Mouse (Mus musculus) intestine, embryonic 14.5 days (tissue): ENCODE measurements at regions not wholly inside any gene's neighbourhood (a gene's known extent, or its start where the extent isn't known, plus 50 kb on each side); places are given as distances from the start of the nearest gene placed in this dataset.
A peak's percentile ranks its signal among the peaks of the same experiment; 100 is the strongest.

Source experiments
- ATAC-seq: fragments of 200-750 bp; cut with Nextera tagmentation; replicated peaks from 2 replicates; pipeline ENCODE4 v1.8.0; 2017; ENCODE audit warnings: low read depth, moderate number of reproducible peaks, moderate TSS enrichment, moderate library complexity; ENCODE audit not compliant: low FRiP score, low TSS enrichment
- DNase-seq: peaks from one replicate; pipeline ENCODE4 v3.0.0-alpha.2; 2018; ENCODE audit warnings: low spot score
- H3K27ac ChIP-seq: fragments of 300-500 bp; sonication (generic); 2 replicates; pipeline ENCODE4 v1.5.1; 2014; ENCODE audit warnings: low read depth, mild to moderate bottlenecking, control low read depth
- H3K27me3 ChIP-seq: fragments of 300-500 bp; sonication (generic); replicated peaks from 2 replicates; pipeline ENCODE4 v1.6.1; 2014; ENCODE audit warnings: low read length, control low read depth; ENCODE audit not compliant: control insufficient read depth, insufficient read depth
- H3K36me3 ChIP-seq: fragments of 300-500 bp; sonication (generic); 2 replicates; pipeline ENCODE4 v1.6.1; 2014; ENCODE audit warnings: low read length, control low read depth; ENCODE audit not compliant: control insufficient read depth, insufficient read depth
- H3K4me1 ChIP-seq: fragments of 300-500 bp; sonication (generic); replicated peaks from 2 replicates; pipeline ENCODE4 v1.6.1; 2014; ENCODE audit warnings: low read length, control low read depth, mixed read lengths; ENCODE audit not compliant: control insufficient read depth, insufficient read depth
- H3K4me2 ChIP-seq: fragments of 300-500 bp; sonication (generic); 2 replicates; pipeline ENCODE4 v1.6.1; 2014; ENCODE audit warnings: low read length
- H3K4me3 ChIP-seq: fragments of 300-500 bp; sonication (generic); 2 replicates; pipeline ENCODE4 v1.5.1; 2014; ENCODE audit warnings: low read depth, low read length, control low read depth, mixed read lengths
- H3K9ac ChIP-seq: fragments of 300-500 bp; sonication (generic); 2 replicates; pipeline ENCODE4 v1.6.1; 2014; ENCODE audit warnings: mild to moderate bottlenecking, low read length
- H3K9me3 ChIP-seq: fragments of 300-500 bp; sonication (generic); 2 replicates; pipeline ENCODE4 v1.6.1; 2016; ENCODE audit warnings: low read length, control low read depth; ENCODE audit not compliant: control insufficient read depth
- WGBS: fragments of 180-500 bp; shearing (Covaris S2); extraction: QIAGEN DNeasy Blood & Tissue Kit; methylation state at CpG from one replicate; pipeline ENCODE4 v1.1.7; 2014; 5-methylcytosine and 5-hydroxymethylcytosine counted together

DNA sequence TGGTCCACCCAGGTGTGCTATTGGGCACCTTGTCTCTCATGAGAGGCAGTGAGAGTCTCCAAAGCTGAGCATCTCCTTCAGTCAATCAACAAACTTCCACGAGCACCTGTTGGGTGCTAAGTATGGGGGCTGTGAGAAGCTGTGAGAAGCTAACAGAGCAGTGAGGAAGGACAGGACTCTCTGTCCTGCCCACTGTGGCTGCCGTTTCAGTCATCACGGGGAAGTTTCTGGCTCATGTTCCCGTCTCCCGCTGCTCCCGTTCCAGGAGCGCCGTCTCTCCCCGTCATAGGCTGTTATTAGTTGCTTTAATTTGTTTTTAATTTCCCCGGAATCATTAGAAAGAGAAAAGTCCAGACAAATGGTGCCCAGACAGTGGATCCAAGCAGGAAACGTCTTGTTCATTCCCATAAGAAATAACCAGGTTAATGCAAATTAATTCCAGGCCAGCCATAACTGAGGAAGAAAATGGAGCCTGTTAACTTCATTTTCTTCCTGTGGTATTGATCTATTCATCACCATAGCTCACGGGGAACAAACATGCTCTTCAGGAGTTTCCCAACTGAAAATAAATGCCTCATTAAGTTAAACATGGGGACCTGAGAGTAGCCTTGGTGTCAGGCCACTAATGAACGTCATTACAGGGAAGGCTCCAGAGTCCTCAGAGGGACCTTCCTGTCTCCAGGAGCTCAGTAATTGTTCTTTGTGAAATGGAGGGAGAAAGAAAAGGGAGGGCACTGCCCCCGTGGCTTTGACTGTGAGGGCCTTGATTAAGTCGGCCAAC lies 70.3 kb downstream of the Matn1 start:
- H3K9me3 ChIP-seq, result no peaks in the 10 kb centered on the region
- 66% methylated on average over 15 of the region's 15 CpGs for WGBS
- no peak for DNase-seq
- H3K4me2 ChIP-seq, result no peak overlapping the region
- H3K4me3 ChIP-seq, result no peak overlapping the region
- no peak for ATAC-seq
- H3K27ac ChIP-seq, result no peak overlapping the region
- H3K36me3 ChIP-seq, result no peaks in the 10 kb centered on the region
- no peak overlapping the region for H3K9ac ChIP-seq
- H3K27me3 ChIP-seq, result no peaks in the 10 kb centered on the region
- H3K4me1 ChIP-seq, result no peaks in the 10 kb centered on the region

DNA sequence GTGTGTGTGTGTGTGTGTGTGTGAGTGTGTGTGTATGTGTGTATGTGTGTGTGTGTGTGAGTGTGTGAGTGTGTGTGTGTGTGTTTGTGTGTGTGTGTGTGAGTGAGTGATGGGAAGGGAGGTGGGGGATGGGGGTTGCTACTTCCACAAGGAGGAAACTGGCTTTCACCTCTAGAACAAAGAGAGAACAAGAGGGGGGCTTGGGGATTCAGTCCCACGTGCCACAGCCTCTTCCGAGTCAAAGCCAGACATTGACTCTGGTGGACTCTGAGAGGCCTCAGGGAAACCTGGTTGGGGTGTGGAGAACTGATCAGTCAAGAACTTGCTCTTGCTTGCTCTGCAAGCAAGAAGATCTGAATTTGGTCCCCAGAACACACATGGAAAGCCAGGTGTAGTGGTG lies 71.0 kb downstream of the Matn1 start:
- ATAC-seq, result no peak
- Histone ChIP-seq H3K27ac (no peak overlapping the region), H3K4me2 (no peak overlapping the region), H3K27me3 (no peaks in the 10 kb centered on the region), H3K4me3 (no peak overlapping the region), H3K9me3 (no peaks in the 10 kb centered on the region), H3K9ac (no peak overlapping the region), H3K36me3 (no peaks in the 10 kb centered on the region), H3K4me1 (no peaks in the 10 kb centered on the region)
- DNase-seq, result no peak
- WGBS, result 74% methylated on average over 2 of the region's 2 CpGs

- no peak overlapping the region for H3K27ac ChIP-seq
- no peak overlapping the region for H3K9ac ChIP-seq
- H3K9me3 ChIP-seq, result no peaks in the 10 kb centered on the region
- no peaks in the 10 kb centered on the region for H3K4me1 ChIP-seq
- no peak for ATAC-seq
- H3K36me3 ChIP-seq, result no peaks in the 10 kb centered on the region
- no peak for DNase-seq
- WGBS, result 45% methylated on average over 6 of the region's 6 CpGs
- no peak overlapping the region for H3K4me2 ChIP-seq
- H3K27me3 ChIP-seq, result no peaks in the 10 kb centered on the region
- no peak overlapping the region for H3K4me3 ChIP-seq
These were observed 79.4 kb downstream of the Matn1 start for GRCm38 (mm10) chr4:131023601-131024000.

GRCm38 (mm10) chr4:131036292-131036691 lies 92.1 kb downstream of the Matn1 start:
- no peak for ATAC-seq
- no peaks in the 10 kb centered on the region for H3K36me3 ChIP-seq
- no peaks in the 10 kb centered on the region for H3K27me3 ChIP-seq
- 88% methylated on average over 11 of the region's 11 CpGs for WGBS
- H3K4me2 ChIP-seq, result no peak overlapping the region
- no peaks in the 10 kb centered on the region for H3K9me3 ChIP-seq
- DNase-seq, result no peak
- H3K9ac ChIP-seq, result no peak overlapping the region
- no peak overlapping the region for H3K4me3 ChIP-seq
- H3K27ac ChIP-seq, result no peak overlapping the region
- H3K4me1 ChIP-seq, result no peaks in the 10 kb centered on the region

- DNase-seq (no peak), ATAC-seq (peak; percentile 53; the same call in 1 of the 2 replicates)
- Histone ChIP-seq H3K4me3 (no peak overlapping the region), H3K9me3 (no peaks in the 10 kb centered on the region), H3K4me1 (no peaks in the 10 kb centered on the region), H3K9ac (no peak overlapping the region), H3K27ac (no peak overlapping the region), H3K27me3 (no peaks in the 10 kb centered on the region), H3K4me2 (no peak overlapping the region), H3K36me3 (no peaks in the 10 kb centered on the region)
- 8% methylated on average over 6 of the region's 6 CpGs for WGBS
These were observed 93.0 kb downstream of the Matn1 start for GRCm38 (mm10) chr4:131037179-131037578.

DNA sequence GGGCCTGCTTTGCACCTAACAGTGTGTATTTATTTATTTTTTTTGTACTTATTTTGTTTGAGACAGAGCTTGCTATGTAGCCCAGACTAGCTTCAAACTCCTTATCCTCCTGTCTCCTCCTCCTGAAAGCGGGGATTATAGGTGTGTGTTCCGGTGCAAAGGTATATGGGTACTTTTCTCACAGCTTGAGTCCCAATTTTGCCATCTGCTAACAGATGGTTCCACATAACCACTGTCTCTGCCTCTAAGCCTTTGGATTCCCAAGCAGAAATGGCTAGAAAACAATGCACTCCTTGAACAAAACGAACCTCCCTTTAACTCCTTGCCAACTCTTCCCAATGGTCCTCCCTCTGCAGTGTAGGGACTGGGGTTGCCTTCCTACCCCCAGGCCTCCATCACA lies 95.5 kb downstream of the Matn1 start:
- H3K4me3 ChIP-seq, result no peak overlapping the region
- no peaks in the 10 kb centered on the region for H3K4me1 ChIP-seq
- H3K36me3 ChIP-seq, result no peaks in the 10 kb centered on the region
- H3K27me3 ChIP-seq, result no peaks in the 10 kb centered on the region
- ATAC-seq (no peak), DNase-seq (no peak)
- no peak overlapping the region for H3K27ac ChIP-seq
- WGBS, result 80% methylated on average over 3 of the region's 3 CpGs
- no peaks in the 10 kb centered on the region for H3K9me3 ChIP-seq
- H3K4me2 ChIP-seq, result no peak overlapping the region
- H3K9ac ChIP-seq, result no peak overlapping the region

- 53% methylated on average over 2 of the region's 2 CpGs for WGBS
- no peak overlapping the region for H3K9ac ChIP-seq
- no peaks in the 10 kb centered on the region for H3K4me1 ChIP-seq
- no peak overlapping the region for H3K27ac ChIP-seq
- no peaks in the 10 kb centered on the region for H3K9me3 ChIP-seq
- no peak overlapping the region for H3K4me2 ChIP-seq
- no peak overlapping the region for H3K4me3 ChIP-seq
- ATAC-seq (no peak), DNase-seq (no peak)
- H3K27me3 ChIP-seq, result no peaks in the 10 kb centered on the region
- H3K36me3 ChIP-seq, result no peaks in the 10 kb centered on the region
These were observed 97.0 kb downstream of the Matn1 start for GRCm38 (mm10) chr4:131041210-131041609.

DNA sequence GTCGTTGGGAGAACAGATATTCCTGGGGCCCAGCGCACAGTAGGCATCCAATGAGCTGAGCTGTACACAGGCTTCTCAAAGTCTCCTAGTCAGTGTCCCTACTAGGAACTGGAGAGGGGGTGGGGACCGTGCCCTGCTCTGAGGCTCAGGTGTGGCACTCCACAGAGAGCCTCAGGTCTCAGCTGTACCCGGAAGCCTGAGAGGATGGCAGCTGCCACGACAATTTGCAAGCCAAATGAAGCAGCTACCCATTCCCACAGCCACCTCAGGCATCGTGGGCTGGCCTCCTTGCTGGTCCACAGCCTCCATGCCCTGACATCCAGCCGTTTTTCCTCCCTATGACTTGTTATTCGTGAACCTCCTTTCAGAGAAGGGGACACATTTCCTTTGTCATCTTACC lies 101.9 kb downstream of the Matn1 start:
- DNase-seq (no peak), ATAC-seq (no peak)
- Histone ChIP-seq H3K36me3 (no peaks in the 10 kb centered on the region), H3K27me3 (no peaks in the 10 kb centered on the region), H3K27ac (no peak overlapping the region), H3K9ac (no peak overlapping the region), H3K4me3 (no peak overlapping the region), H3K4me2 (no peak overlapping the region), H3K9me3 (no peaks in the 10 kb centered on the region), H3K4me1 (no peaks in the 10 kb centered on the region)
- 46% methylated on average over 8 of the region's 8 CpGs for WGBS

- no peaks in the 10 kb centered on the region for H3K27me3 ChIP-seq
- WGBS, result 58% methylated on average over 12 of the region's 12 CpGs
- no peak overlapping the region for H3K27ac ChIP-seq
- no peaks in the 10 kb centered on the region for H3K4me1 ChIP-seq
- no peak overlapping the region for H3K9ac ChIP-seq
- H3K9me3 ChIP-seq, result no peaks in the 10 kb centered on the region
- H3K4me2 ChIP-seq, result no peak overlapping the region
- ATAC-seq (no peak), DNase-seq (no peak)
- no peaks in the 10 kb centered on the region for H3K36me3 ChIP-seq
- H3K4me3 ChIP-seq, result no peak overlapping the region
These were observed 102.9 kb downstream of the Matn1 start for GRCm38 (mm10) chr4:131046969-131047650.
